Mouse (Mus musculus) layer of hippocampus, adult 9-10 months (tissue): ENCODE measurements around the gene Gm4131.

ENCODE experiments used
- DNase-seq: peaks from one replicate; pipeline ENCODE4 v3.0.0; 2022; ENCODE audit warnings: low spot score

Gene Gm4131

GRCm38 (mm10) chr14:62550121-62550520, 16.6 kb downstream of the Gm4131 start:
- no peak for DNase-seq

GRCm38 (mm10) chr14:62546746-62547145, 20.0 kb downstream of the Gm4131 start:
- DNase-seq, result no peak

GRCm38 (mm10) chr14:62546296-62546695, 20.4 kb downstream of the Gm4131 start:
- DNase-seq, result no peak

- DNase-seq, result no peak
Measured at GRCm38 (mm10) chr14:62541751-62542150, 25.0 kb downstream of the Gm4131 start.

GRCm38 (mm10) chr14:62539834-62540233, 26.9 kb downstream of the Gm4131 start:
- peak; percentile 41 for DNase-seq

- no peak for DNase-seq
Measured at GRCm38 (mm10) chr14:62536988-62537387, 29.7 kb downstream of the Gm4131 start.

GRCm38 (mm10) chr14:62536127-62536526, 30.6 kb downstream of the Gm4131 start:
- no peak for DNase-seq

GRCm38 (mm10) chr14:62530951-62531350, 35.8 kb downstream of the Gm4131 start:
- no peak for DNase-seq

- no peak for DNase-seq
Measured at GRCm38 (mm10) chr14:62512845-62513244, 53.9 kb downstream of the Gm4131 start.

GRCm38 (mm10) chr14:62509350-62509749, 57.4 kb downstream of the Gm4131 start:
- DNase-seq, result no peak

- DNase-seq, result no peak
Measured at GRCm38 (mm10) chr14:62506261-62506660, 60.5 kb downstream of the Gm4131 start.

GRCm38 (mm10) chr14:62497391-62497790, 69.3 kb downstream of the Gm4131 start:
- DNase-seq, result no peak

GRCm38 (mm10) chr14:62496501-62496900, 70.2 kb downstream of the Gm4131 start:
- no peak for DNase-seq

GRCm38 (mm10) chr14:62493456-62493855, 73.3 kb downstream of the Gm4131 start:
- DNase-seq, result no peak

GRCm38 (mm10) chr14:62492196-62492850, 74.4 kb downstream of the Gm4131 start:
- DNase-seq, result peak; percentile 51

GRCm38 (mm10) chr14:62488270-62488669, 78.5 kb downstream of the Gm4131 start:
- DNase-seq, result no peak

GRCm38 (mm10) chr14:62481381-62481780, 85.3 kb downstream of the Gm4131 start:
- DNase-seq, result no peak

GRCm38 (mm10) chr14:62479395-62479794, 87.3 kb downstream of the Gm4131 start:
- DNase-seq, result no peak

- no peak for DNase-seq
Measured at GRCm38 (mm10) chr14:62474481-62474880, 92.2 kb downstream of the Gm4131 start.

- no peak for DNase-seq
Measured at GRCm38 (mm10) chr14:62472061-62472460, 94.7 kb downstream of the Gm4131 start.

- DNase-seq, result no peak
Measured at GRCm38 (mm10) chr14:62468753-62469125, 98.0 kb downstream of the Gm4131 start.

GRCm38 (mm10) chr14:62468119-62468752, 98.5 kb downstream of the Gm4131 start:
- no peak for DNase-seq

GRCm38 (mm10) chr14:62464966-62465365, 101.8 kb downstream of the Gm4131 start:
- DNase-seq, result no peak

- DNase-seq, result no peak
Measured at GRCm38 (mm10) chr14:62459541-62459940, 107.2 kb downstream of the Gm4131 start.
